Mouse (Mus musculus) embryonic facial prominence, embryonic 10.5 days (tissue): ENCODE measurements around the gene Atp6v0a2. TPM values are rescaled to one million over a fixed set of nuclear protein-coding genes. Genes with fewer than 3 reads are reported as not detected.
"Not testable (repeated sequence)": the region's sequence is repeated elsewhere in the genome, so short reads cannot be mapped to it uniquely, and the experiment has no call there.

Experiments
- DNase-seq: peaks from one replicate; pipeline ENCODE4 v3.0.0-alpha.2; 2017; ENCODE audit warnings: low spot score
- H3K27ac ChIP-seq: fragments of 300-500 bp; sonication (generic); replicated peaks from 2 replicates; pipeline ENCODE4 v1.5.1; 2016; ENCODE audit warnings: mild to moderate bottlenecking
- H3K27me3 ChIP-seq: fragments of 300-500 bp; sonication (generic); replicated peaks from 2 replicates; pipeline ENCODE4 v1.6.1; 2016; ENCODE audit warnings: low read depth, mild to moderate bottlenecking; ENCODE audit not compliant: poor library complexity, severe bottlenecking
- H3K36me3 ChIP-seq: fragments of 300-500 bp; sonication (generic); replicated peaks from 2 replicates; pipeline ENCODE4 v1.6.1; 2016; ENCODE audit warnings: mild to moderate bottlenecking, moderate library complexity
- H3K4me1 ChIP-seq: fragments of 300-500 bp; sonication (generic); 2 replicates; pipeline ENCODE4 v1.6.1; 2016
- H3K4me3 ChIP-seq: fragments of 300-500 bp; sonication (generic); 2 replicates; pipeline ENCODE4 v1.5.1; 2016; ENCODE audit warnings: mild to moderate bottlenecking, moderate library complexity
- H3K9me3 ChIP-seq: fragments of 300-500 bp; sonication (generic); 2 replicates; pipeline ENCODE4 v1.6.1; 2016; ENCODE audit warnings: mild to moderate bottlenecking
- WGBS: fragments of 180-500 bp; shearing (Covaris S2); methylation state at CpG from one replicate; pipeline ENCODE4 v1.1.7; 2016; 5-methylcytosine and 5-hydroxymethylcytosine counted together
- polyA plus RNA-seq: library from polyadenylated mRNA; unstranded; fragments of >200 nt; fragmentation: Nextera tagmentation; extraction: Ambion mirVana; gene quantifications from 2 replicates; pipeline ENCODE4 v1.2.1, GENCODE M21; 2016

Gene Atp6v0a2
- polyA plus RNA-seq, 1 experiment from 2014 or later = 40.8 TPM

- Histone ChIP-seq H3K36me3 (peaks cover 41% of the 10 kb centered on the region), H3K27me3 (no peaks in the 10 kb centered on the region), H3K27ac (no peak overlapping the region), H3K9me3 (no peaks in the 10 kb centered on the region), H3K4me1 (no peaks in the 10 kb centered on the region), H3K4me3 (no peak overlapping the region)
- no peak for DNase-seq
- WGBS = 82% methylated on average over 10 of the region's 10 CpGs
These were observed 9.7 kb upstream of the Atp6v0a2 start for GRCm38 (mm10) chr5:124618711-124619110.

GRCm38 (mm10) chr5:124621362-124621761 lies 7.0 kb upstream of the Atp6v0a2 start:
- Histone ChIP-seq H3K27ac (no peak overlapping the region), H3K9me3 (no peaks in the 10 kb centered on the region), H3K27me3 (no peaks in the 10 kb centered on the region), H3K4me1 (no peaks in the 10 kb centered on the region), H3K36me3 (peaks cover 34% of the 10 kb centered on the region), H3K4me3 (no peak overlapping the region)
- no peak for DNase-seq
- WGBS = 84% methylated on average over 13 of the region's 13 CpGs

DNA sequence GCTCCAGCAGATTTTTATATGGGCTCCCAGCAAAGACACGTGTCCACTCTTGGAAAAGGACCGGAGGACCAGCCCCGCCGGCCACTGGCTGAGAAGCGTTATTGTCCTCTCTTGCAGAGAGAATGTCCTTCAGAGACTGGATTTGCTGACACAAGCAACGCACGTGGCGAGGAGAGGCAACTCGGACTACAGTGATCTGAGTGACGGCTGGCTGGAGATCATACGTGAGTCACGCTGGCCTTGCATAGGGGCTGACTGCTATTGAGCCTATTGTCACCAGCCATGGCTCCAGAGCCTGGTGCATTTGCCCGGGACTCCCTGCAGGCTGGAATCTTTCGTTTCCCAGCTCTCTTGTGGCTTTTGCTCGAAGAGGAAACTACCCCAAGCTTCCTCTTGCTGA lies 5.5 kb upstream of the Atp6v0a2 start:
- H3K9me3 ChIP-seq = no peaks in the 10 kb centered on the region

DNA sequence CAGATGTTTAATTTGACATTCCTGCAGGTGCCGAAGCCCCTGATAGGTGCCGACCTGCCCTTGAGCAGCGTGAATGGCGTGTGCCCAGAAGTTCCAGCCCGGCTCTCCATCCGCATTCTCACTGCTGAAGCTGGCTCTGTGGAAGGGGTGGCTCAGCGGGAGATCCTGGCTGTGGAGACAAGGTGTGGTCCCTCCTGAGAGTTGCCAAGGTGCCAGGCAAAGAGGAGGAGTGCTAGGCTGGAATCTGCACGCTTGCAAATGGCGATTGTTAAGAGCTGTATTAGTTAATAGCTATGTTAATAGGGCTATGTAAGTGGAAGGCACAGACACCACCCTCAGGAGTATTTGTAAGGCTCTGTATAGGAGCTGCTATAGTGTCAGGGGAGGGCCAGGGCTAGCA lies 4.1 kb upstream of the Atp6v0a2 start:
- 87% methylated on average over 9 of the region's 9 CpGs for WGBS
- no peak overlapping the region for H3K4me3 ChIP-seq
- H3K4me1 ChIP-seq = peaks cover 12% of the 10 kb centered on the region
- H3K27me3 ChIP-seq = no peaks in the 10 kb centered on the region
- H3K27ac ChIP-seq = no peak overlapping the region
- H3K36me3 ChIP-seq = peaks cover 14% of the 10 kb centered on the region
- no peaks in the 10 kb centered on the region for H3K9me3 ChIP-seq
- no peak for DNase-seq

More for the DNA sequence above, 5.5 kb upstream of the Atp6v0a2 start:
- H3K27me3 ChIP-seq = no peaks in the 10 kb centered on the region
- peaks cover 2% of the 10 kb centered on the region for H3K4me1 ChIP-seq
- DNase-seq = no peak
- H3K4me3 ChIP-seq = no peak overlapping the region
- no peak overlapping the region for H3K27ac ChIP-seq
- 88% methylated on average over 15 of the region's 15 CpGs for WGBS
- peaks cover 24% of the 10 kb centered on the region for H3K36me3 ChIP-seq

DNA sequence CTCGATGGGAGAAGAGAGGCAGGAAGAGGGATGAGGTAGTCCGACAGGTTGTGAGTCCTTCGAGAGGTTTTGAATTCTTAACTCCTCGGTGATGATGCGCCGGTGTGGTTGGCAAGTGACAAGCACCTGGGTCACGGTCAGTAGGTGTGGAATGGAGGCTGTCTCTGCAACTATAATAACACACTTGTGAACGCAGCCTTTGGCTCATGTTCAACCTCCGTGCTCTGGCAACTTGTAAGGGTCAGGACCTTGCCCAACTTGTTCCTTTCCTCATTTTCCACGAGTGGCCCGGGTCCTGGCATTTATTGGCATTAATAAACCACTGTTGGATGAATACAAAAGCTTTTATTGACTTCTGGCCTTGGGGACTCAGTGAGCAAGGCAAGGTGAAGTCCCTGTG lies 1.3 kb downstream of the Atp6v0a2 start:
- Histone ChIP-seq H3K27me3 (no peaks in the 10 kb centered on the region), H3K4me3 (peak overlapping the region; percentile 100), H3K27ac (no peak overlapping the region), H3K36me3 (peaks cover 24% of the 10 kb centered on the region), H3K4me1 (peaks cover 24% of the 10 kb centered on the region), H3K9me3 (no peaks in the 10 kb centered on the region)
- 30% methylated on average over 11 of the region's 11 CpGs for WGBS
- no peak for DNase-seq

DNA sequence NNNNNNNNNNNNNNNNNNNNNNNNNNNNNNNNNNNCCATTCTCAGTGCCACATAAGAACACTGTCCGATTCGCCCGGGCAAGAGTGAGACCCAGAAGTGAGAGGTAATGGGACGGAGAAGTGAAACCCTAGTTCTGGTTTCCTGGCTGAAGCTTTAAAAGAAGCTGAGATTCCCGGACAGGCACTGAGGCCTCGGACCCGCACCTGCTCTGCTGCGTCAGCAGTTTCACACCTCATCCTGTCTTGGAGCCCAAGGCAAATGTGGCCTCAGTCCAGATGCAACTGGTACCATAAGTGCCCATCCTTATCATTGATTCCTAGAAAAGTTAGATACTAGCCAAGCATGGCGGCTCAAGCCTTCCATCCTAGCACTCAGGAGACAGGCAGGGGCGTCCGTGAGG lies 3.3 kb downstream of the Atp6v0a2 start:
- 92% methylated on average over 11 of the region's 11 CpGs for WGBS

DNA sequence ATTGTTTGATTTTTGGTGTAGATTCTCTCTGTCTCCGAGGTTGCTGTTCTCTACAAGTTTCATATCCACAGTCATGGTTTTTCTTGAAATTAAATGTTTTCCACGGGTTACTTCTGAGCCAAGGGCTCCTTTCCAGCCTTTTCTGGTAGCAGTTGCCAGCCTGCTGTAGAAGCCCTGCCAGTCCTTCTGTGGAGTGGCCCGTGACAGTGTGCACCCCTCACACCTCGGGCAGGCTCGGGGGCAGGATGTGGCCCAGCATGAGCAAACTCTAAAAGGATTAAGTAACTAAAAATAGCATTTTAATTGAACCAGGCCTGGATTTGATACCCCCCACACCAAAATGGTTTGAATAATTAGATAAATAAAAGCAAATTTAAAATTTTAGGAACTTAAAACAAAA lies 4.1 kb downstream of the Atp6v0a2 start:
- 82% methylated on average over 5 of the region's 5 CpGs for WGBS
- Histone ChIP-seq H3K27me3 (no peaks in the 10 kb centered on the region), H3K4me3 (no peak overlapping the region), H3K27ac (no peak overlapping the region), H3K4me1 (peaks cover 24% of the 10 kb centered on the region), H3K9me3 (no peaks in the 10 kb centered on the region), H3K36me3 (peaks cover 46% of the 10 kb centered on the region)
- no peak for DNase-seq

More for the DNA sequence above, 3.3 kb downstream of the Atp6v0a2 start:
- Histone ChIP-seq H3K4me1 (peaks cover 24% of the 10 kb centered on the region), H3K27ac (no peak overlapping the region), H3K9me3 (no peaks in the 10 kb centered on the region), H3K4me3 (no peak overlapping the region), H3K27me3 (no peaks in the 10 kb centered on the region), H3K36me3 (peaks cover 38% of the 10 kb centered on the region)
- DNase-seq = no peak

- H3K36me3 ChIP-seq = peaks cover 55% of the 10 kb centered on the region
- H3K9me3 ChIP-seq = no peaks in the 10 kb centered on the region
- 87% methylated on average over 2 of the region's 2 CpGs for WGBS
- peaks cover 17% of the 10 kb centered on the region for H3K4me1 ChIP-seq
- H3K4me3 ChIP-seq = no peak overlapping the region
- DNase-seq = no peak
- no peaks in the 10 kb centered on the region for H3K27me3 ChIP-seq
- H3K27ac ChIP-seq = no peak overlapping the region
These were observed 5.0 kb downstream of the Atp6v0a2 start for GRCm38 (mm10) chr5:124633425-124633824.

DNA sequence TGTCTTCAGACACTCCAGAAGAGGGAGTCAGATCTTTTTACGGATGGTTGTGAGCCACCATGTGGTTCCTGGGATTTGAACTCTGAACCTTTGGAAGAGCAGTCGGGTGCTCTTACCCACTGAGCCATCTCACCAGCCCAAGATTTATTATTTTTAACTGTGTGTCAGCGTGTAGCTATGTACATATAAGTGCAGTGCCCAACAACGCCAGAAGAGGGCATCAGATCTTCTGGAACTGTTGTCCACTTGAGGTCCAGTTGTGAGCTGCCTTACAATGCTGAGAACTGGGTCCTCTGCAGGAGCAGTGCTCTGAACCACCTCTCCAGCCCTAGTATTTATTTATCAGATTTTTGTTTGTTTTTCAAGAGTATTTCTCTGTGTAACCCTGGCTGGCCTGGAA lies 6.7 kb downstream of the Atp6v0a2 start:
- not testable (repeated sequence) for H3K9me3 ChIP-seq, H3K4me3 ChIP-seq, H3K27ac ChIP-seq, H3K4me1 ChIP-seq, H3K27me3 ChIP-seq
- WGBS = 80% methylated on average over 4 of the region's 4 CpGs
- H3K36me3 ChIP-seq = peaks cover 72% of the 10 kb centered on the region
- peak; percentile 22 for DNase-seq

DNA sequence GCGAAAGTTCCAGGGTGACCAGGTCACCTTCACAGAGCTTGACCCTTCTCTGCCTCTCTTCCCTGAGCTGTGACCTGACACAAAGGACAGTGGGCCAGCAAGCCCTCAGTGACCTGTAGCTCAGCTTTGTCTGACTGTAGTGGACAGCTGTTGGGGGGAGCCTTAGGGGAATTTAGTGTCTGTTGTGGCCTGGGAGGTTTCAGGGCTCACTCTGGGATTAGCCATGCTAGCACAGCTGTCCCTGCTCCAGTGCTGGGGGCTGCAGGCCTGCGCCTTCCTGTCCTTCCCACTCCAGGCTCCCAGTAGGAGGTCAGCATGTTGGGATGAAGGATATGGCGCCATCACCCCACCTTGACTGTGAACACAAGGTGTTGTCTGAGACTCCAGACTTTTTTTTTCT lies 7.8 kb downstream of the Atp6v0a2 start:
- no peak overlapping the region for H3K4me3 ChIP-seq
- H3K9me3 ChIP-seq = no peaks in the 10 kb centered on the region
- H3K27me3 ChIP-seq = no peaks in the 10 kb centered on the region
- 94% methylated on average over 3 of the region's 3 CpGs for WGBS
- DNase-seq = no peak
- H3K36me3 ChIP-seq = peaks cover 82% of the 10 kb centered on the region
- H3K27ac ChIP-seq = no peak overlapping the region
- no peaks in the 10 kb centered on the region for H3K4me1 ChIP-seq

GRCm38 (mm10) chr5:124636694-124637093 lies 8.3 kb downstream of the Atp6v0a2 start:
- Histone ChIP-seq H3K36me3 (peaks cover 88% of the 10 kb centered on the region), H3K27ac (no peak overlapping the region), H3K9me3 (no peaks in the 10 kb centered on the region), H3K4me3 (no peak overlapping the region), H3K4me1 (no peaks in the 10 kb centered on the region), H3K27me3 (no peaks in the 10 kb centered on the region)
- 98% methylated on average over 4 of the region's 4 CpGs for WGBS
- no peak for DNase-seq

DNA sequence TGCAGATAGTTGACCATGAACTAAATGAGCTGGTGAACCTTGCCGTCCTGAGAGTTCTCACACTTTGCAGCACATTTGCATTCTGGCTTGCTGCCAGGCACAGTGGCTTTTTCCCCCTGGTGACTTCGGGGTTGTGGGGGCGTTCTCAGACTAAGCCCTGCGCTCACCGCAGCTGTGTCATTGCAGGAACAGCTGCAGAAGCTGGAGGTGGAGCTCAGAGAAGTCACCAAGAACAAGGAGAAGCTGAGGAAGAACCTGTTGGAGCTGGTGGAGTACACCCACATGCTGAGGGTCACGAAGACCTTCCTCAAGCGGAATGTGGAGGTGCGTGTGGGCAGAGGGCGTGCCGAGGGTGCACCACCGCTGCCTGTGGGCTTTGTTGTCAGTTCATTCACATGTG lies 8.9 kb downstream of the Atp6v0a2 start:
- WGBS = 95% methylated on average over 11 of the region's 11 CpGs
- Histone ChIP-seq H3K36me3 (peaks cover 94% of the 10 kb centered on the region), H3K4me1 (no peaks in the 10 kb centered on the region), H3K27me3 (no peaks in the 10 kb centered on the region), H3K9me3 (no peaks in the 10 kb centered on the region), H3K27ac (no peak overlapping the region), H3K4me3 (no peak overlapping the region)
- no peak for DNase-seq

DNA sequence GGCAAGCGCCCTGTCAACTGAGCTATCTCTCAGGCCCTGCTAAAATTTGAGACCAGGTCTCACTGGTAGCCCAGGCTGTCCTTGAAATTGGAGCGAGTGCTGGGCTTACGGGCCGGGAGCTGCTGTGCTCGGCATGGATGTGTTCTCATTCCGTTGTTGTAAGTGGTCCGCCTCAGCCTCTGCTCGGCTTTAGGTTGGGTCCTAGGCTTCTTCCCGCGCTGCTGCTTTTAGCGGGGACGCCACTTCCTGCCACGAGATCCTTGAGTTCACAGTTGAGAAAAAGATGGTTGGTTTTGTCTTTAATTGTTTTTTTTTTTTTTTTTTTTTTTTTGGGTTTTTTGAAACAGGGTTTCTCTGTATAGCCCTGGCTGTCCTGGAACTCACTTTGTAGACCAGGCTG lies 9.5 kb downstream of the Atp6v0a2 start:
- Histone ChIP-seq H3K36me3 (peaks cover 99% of the 10 kb centered on the region), H3K4me1 (no peaks in the 10 kb centered on the region), H3K27me3 (no peaks in the 10 kb centered on the region), H3K4me3 (no peak overlapping the region), H3K9me3 (no peaks in the 10 kb centered on the region), H3K27ac (no peak overlapping the region)
- DNase-seq = no peak
- WGBS = 96% methylated on average over 13 of the region's 13 CpGs

DNA sequence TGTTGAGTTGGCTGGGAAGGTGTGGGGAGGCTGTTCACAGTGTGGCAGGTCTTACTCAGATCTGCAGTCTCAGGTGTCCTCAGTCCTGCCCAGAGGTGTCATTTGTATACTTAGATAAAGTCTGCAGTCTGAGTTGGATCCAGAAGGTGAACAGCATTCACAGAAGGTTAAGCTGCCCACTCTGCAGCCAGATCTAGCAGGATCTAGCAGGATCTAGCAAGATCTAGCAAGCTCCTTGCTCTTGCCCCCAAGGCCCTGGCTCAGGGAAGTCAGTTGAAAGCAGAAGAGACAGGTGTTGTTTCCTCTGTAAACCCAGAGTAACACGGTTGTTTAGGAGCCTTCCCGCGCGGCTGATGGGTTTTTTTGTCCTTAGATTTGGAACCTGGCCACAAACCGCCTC lies 85.4 kb downstream of the Atp6v0a2 start:
- H3K27ac ChIP-seq = no peak overlapping the region
- H3K4me1 ChIP-seq = no peaks in the 10 kb centered on the region
- 91% methylated on average over 5 of the region's 5 CpGs for WGBS
- no peaks in the 10 kb centered on the region for H3K27me3 ChIP-seq
- no peak overlapping the region for H3K4me3 ChIP-seq
- 0 out of 2 replicates have a peak, but pooled peaks cover 3% of the 10 kb centered on the region for H3K9me3 ChIP-seq
- no peak for DNase-seq
- peaks cover 85% of the 10 kb centered on the region for H3K36me3 ChIP-seq
